Mouse (Mus musculus) erythroblast, embryonic 14.5 days (primary cell): ENCODE measurements around the gene Rexo1. TPM values are rescaled to one million over a fixed set of nuclear protein-coding genes. Genes with fewer than 3 reads are reported as not detected.

Source experiments
- H3K27me3 ChIP-seq: 2 replicates; pipeline ENCODE4 v1.6.1; 2012; ENCODE audit warnings: inconsistent platforms; ENCODE audit not compliant: control insufficient read depth
- H3K36me3 ChIP-seq: 2 replicates; pipeline ENCODE4 v1.6.1; 2012; ENCODE audit warnings: mild to moderate bottlenecking, inconsistent platforms; ENCODE audit not compliant: control insufficient read depth
- H3K4me1 ChIP-seq: 2 replicates; pipeline ENCODE4 v1.6.1; 2012; ENCODE audit warnings: inconsistent platforms; ENCODE audit not compliant: control insufficient read depth
- H3K4me3 ChIP-seq: replicated peaks from 2 replicates; pipeline ENCODE3; 2012; ENCODE audit warnings: moderate library complexity, mild to moderate bottlenecking, inconsistent platforms
- H3K9me3 ChIP-seq: 2 replicates; pipeline ENCODE4 v1.6.1; 2012; ENCODE audit warnings: low read length, inconsistent platforms, mixed read lengths; ENCODE audit not compliant: control insufficient read depth
- GATA1 ChIP-seq: IDR thresholded peaks from 2 replicates; pipeline ENCODE4 v1.6.1; 2012; ENCODE audit warnings: low read length, inconsistent platforms, mixed read lengths
- TAL1 ChIP-seq: IDR thresholded peaks from 3 replicates; pipeline ENCODE4 v1.6.1; 2012; ENCODE audit warnings: low read length, inconsistent platforms, mixed read lengths
- polyA plus RNA-seq: library from polyadenylated mRNA; stranded (reverse); fragments of >175 nt; gene quantifications from 2 replicates; pipeline ENCODE4 v1.2.3, GENCODE M21; 2012

Gene Rexo1
- polyA plus RNA-seq, 1 experiment: 15.5 TPM

DNA sequence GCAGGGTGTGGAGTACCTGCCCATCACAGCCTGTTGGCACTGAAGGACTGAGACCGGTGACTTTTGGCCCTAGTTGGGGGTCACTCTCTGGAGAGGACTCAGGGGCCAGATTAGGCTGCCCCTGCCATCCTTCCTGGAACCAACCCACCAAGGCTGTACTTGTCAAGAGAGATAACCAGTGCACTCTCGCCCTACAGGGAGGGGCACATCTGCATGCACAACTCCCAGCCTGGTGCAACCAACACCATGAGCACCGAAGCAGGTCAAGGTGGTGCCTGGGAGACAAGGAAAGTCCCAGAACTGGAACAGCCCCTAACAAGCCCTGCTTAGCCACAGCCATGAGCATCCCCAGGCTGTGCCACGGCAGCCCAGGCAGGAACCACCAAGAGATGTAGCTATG lies 14.4 kb downstream of the Rexo1 start:
- Histone ChIP-seq H3K27me3 (no peaks in the 10 kb centered on the region), H3K4me3 (peak overlapping the region; percentile 8), H3K36me3 (peaks cover 97% of the 10 kb centered on the region), H3K9me3 (no peaks in the 10 kb centered on the region), H3K4me1 (peaks cover 70% of the 10 kb centered on the region)
- TF ChIP-seq TAL1: no peak
- no peak for TF ChIP-seq GATA1

DNA sequence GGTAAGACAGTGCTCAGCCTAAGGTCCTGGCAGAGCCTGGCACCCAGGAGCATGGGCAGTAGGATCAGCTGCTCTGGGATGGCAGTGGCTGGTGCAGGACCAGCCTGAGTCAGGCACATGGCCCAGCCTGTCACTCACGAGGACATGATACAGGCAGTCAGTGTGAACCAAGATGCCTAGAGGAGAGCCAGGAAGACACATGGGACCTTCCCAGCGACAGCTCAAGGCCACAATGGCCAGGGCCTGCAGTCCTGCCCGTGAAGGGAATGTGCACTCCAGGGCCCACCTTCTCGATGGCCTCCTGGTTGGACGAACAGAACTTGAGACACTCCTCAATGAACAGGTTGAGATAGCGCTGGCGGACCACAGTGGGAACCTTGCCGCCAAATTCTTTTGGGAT lies 15.8 kb downstream of the Rexo1 start:
- TF ChIP-seq TAL1 (no peak), GATA1 (no peak)
- Histone ChIP-seq H3K36me3 (peaks cover 98% of the 10 kb centered on the region), H3K9me3 (no peaks in the 10 kb centered on the region), H3K4me1 (peaks cover 64% of the 10 kb centered on the region), H3K27me3 (no peaks in the 10 kb centered on the region), H3K4me3 (no peak overlapping the region)

DNA sequence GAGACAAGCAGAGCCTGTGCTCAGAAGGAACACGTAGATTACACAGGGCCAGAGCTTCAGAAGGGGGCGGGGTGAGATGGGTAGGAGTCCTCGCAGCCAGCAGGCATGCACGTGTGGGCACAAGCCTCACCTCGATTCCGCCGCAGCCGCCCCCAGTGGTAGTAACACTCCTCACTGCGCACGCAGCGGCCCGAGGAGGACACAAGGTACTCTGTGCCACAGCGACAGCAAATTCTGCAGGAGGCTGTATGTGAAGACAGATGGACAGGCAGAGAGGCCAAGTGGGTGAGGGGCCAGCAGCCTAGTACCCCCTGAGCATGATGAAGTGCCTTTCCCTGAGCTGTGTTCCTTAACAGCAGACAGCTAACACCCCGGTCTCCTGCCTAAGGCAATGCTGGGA lies 17.5 kb downstream of the Rexo1 start:
- Histone ChIP-seq H3K4me1 (peaks cover 68% of the 10 kb centered on the region), H3K36me3 (peaks cover 85% of the 10 kb centered on the region), H3K4me3 (no peak overlapping the region), H3K27me3 (no peaks in the 10 kb centered on the region), H3K9me3 (no peaks in the 10 kb centered on the region)
- TF ChIP-seq GATA1 (no peak), TAL1 (no peak)

DNA sequence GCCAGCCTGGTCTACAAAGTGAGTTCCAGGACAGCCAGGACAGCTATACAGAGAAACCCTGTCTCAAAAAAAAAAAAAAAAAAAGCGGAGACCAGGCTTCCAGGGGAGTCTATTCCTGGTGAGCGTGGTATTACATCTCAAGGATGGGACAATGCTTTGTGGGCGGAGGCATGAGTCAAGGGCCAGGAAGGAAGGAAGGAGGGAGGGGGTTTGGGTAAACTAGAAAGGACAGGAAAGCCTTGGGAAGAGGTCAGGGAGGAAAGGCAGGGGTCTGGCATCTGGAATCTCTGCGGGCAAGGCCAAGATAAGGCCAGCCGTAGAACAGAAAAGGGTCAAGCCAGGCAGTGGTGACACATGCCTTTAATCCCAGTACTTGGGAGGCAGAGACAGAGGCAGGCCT lies 21.9 kb downstream of the Rexo1 start:
- peaks cover 41% of the 10 kb centered on the region for H3K36me3 ChIP-seq
- H3K27me3 ChIP-seq: peaks cover 15% of the 10 kb centered on the region
- no peaks in the 10 kb centered on the region for H3K9me3 ChIP-seq
- TF ChIP-seq GATA1 (no peak), TAL1 (no peak)
- peak overlapping the region; percentile 35 for H3K4me3 ChIP-seq
- H3K4me1 ChIP-seq: peaks cover 69% of the 10 kb centered on the region

DNA sequence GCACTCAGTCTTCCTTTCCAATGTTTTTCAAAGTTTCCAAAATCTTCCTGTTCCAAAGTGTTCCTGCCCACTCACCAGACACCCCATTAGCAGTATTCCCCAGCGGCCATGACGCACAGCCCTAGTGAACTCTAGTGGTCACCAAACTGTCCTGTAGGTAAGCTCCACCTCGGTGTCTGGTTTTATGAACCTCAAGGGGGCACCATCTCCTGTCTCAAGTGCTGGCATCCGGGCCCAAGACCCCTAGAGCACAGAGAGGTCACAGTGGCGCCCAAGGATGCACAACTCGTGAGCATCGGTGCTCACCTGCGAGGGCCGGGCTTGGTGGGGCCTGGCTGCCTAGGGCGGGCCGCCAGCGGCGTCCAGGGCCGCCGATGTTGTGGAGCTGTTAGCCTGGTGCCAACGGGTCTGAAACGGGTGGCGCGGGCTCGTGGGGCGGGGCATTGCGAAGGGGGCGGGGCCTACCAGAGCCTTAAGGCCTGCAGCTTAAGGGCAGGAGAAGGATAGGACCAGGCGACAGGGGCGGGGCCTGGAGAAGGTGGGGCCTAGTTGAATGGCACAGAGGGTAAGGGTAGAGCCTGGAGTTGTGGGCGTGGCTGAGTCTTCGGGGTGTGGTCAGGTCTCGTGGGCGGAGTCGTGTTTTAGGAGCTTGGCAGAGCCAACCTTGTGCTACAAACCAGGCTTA lies 22.5 kb downstream of the Rexo1 start, which contains the start of gene Atp8b3:
Gene Atp8b3 (minus strand): TSS at position 415 of the 685 bp plus-strand sequence.
- H3K4me1 ChIP-seq: peaks cover 72% of the 10 kb centered on the region
- H3K27me3 ChIP-seq: peaks cover 15% of the 10 kb centered on the region
- no peak for TF ChIP-seq GATA1
- no peak for TF ChIP-seq TAL1
- H3K9me3 ChIP-seq: no peaks in the 10 kb centered on the region
- H3K4me3 ChIP-seq: peak within 1 kb of the TSS; percentile 61
- H3K36me3 ChIP-seq: peaks cover 35% of the 10 kb centered on the region

DNA sequence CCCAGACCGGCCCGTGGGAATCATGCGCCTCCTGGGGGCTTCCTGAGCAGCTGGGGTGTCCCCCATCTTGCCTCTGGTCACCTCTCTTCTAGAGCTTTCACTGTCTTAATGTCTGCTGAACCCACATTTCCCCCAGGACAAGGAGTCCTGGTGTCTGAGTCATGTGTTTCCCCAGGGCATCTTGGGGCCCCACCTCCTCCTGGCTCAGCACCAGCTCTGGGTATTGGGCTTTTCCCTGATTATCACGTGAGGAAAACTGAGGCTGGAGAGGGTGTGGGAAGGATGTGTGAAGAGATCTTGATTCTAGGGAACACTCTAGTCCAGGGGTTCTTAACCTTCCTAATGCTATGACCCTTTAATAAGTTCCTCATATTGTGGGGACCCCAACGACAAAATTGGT lies 23.2 kb downstream of the Rexo1 start:
- H3K4me1 ChIP-seq: peaks cover 76% of the 10 kb centered on the region
- no peak overlapping the region for H3K4me3 ChIP-seq
- H3K36me3 ChIP-seq: peaks cover 28% of the 10 kb centered on the region
- H3K27me3 ChIP-seq: peaks cover 15% of the 10 kb centered on the region
- TF ChIP-seq TAL1: no peak
- TF ChIP-seq GATA1: no peak
- no peaks in the 10 kb centered on the region for H3K9me3 ChIP-seq

DNA sequence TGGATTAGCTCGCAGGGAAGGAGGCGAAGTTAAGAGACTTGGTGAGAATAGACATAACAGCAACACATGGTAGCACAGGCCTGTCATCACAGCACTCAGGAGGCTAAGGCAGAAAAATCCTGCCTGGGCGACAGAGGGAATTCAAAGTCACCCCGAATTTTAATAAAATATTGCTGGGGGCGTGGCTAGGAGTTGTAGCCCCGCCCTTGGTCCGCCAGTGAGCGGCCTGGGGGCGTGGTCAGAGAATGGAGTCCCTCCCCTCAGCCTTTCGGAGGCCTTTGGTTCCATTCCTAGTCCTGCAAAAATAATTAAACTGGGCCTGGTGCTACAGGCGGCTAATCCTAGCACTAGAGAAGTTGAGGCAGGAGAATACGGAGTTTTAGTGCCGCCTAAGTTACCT lies 25.6 kb downstream of the Rexo1 start:
- Histone ChIP-seq H3K27me3 (peaks cover 15% of the 10 kb centered on the region), H3K9me3 (no peaks in the 10 kb centered on the region), H3K4me3 (peak overlapping the region; percentile 60), H3K36me3 (peaks cover 4% of the 10 kb centered on the region), H3K4me1 (peaks cover 84% of the 10 kb centered on the region)
- TF ChIP-seq GATA1 (no peak), TAL1 (no peak)

DNA sequence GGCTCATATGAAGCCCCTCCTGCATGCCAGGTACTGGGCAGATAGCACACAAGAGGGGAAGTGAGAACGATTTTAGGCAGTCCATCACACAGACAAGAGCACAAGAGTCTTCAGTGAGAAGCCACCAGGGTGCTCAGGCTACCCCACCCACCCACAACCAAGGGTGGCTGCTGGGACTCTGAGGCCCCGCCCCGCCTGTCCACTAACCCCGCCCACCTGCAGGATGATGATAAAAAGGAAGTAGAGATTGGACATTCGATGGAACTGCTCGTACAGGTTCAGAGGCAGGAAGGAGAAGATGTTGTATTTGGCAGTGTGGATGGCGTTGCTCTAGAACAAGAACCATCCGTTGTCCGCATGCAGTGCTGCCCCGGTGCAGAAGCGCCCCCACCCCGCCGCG lies 26.3 kb downstream of the Rexo1 start:
- TF ChIP-seq TAL1 (no peak), GATA1 (no peak)
- Histone ChIP-seq H3K4me1 (peaks cover 82% of the 10 kb centered on the region), H3K9me3 (no peaks in the 10 kb centered on the region), H3K4me3 (peak overlapping the region; percentile 60), H3K27me3 (peaks cover 15% of the 10 kb centered on the region), H3K36me3 (no peaks in the 10 kb centered on the region; the same call in 1 of the 2 replicates)

DNA sequence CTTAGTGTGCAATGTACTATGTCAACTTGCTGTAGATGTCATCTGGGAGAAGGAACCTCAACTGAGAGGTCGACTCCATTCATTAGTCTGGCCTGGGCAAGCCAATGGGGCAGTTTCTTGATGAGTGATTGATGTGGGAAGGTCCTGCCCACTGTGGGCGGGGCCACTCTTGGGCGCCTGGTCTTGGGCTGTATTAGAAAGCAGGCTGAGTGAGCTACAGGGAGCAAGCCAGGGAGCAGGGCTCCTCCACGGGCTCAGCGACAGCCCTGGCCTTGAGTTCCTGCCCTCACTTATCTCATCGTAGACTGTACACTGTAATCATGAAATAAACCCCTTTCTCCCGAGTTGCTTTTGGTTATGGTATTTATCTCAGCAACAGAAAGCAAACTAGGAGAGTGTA lies 27.7 kb downstream of the Rexo1 start:
- TF ChIP-seq TAL1: no peak
- no peak for TF ChIP-seq GATA1
- Histone ChIP-seq H3K4me3 (peak overlapping the region; percentile 23), H3K36me3 (no peaks in the 10 kb centered on the region), H3K4me1 (peaks cover 75% of the 10 kb centered on the region), H3K27me3 (peaks cover 18% of the 10 kb centered on the region), H3K9me3 (no peaks in the 10 kb centered on the region)

DNA sequence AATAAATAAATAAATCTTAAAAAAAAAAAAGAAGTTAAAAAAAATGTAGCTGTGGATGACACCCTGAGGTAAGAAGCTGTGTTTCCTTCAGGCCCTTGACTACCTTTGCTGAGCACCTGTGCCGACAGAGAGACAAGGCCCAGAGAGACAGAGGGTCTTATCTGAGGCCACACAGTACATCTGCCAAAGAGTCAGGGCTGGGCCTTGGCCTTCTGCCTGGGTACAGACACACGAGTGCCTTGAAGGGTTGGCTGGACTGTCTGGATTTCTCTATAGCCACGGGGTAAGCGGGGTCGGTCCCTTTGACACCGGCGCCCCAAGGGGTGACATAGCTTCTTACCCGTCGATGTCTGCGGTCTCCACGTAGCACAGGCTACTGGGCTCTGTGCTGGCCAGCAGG lies 28.6 kb downstream of the Rexo1 start:
- no peak overlapping the region for H3K4me3 ChIP-seq
- H3K4me1 ChIP-seq: peaks cover 66% of the 10 kb centered on the region
- no peaks in the 10 kb centered on the region for H3K9me3 ChIP-seq
- peaks cover 23% of the 10 kb centered on the region for H3K27me3 ChIP-seq
- H3K36me3 ChIP-seq: no peaks in the 10 kb centered on the region
- TF ChIP-seq TAL1: no peak
- no peak for TF ChIP-seq GATA1
